Mouse (Mus musculus): ENCODE results near the gene Ccl1.

Ccl1 gene

DNA sequence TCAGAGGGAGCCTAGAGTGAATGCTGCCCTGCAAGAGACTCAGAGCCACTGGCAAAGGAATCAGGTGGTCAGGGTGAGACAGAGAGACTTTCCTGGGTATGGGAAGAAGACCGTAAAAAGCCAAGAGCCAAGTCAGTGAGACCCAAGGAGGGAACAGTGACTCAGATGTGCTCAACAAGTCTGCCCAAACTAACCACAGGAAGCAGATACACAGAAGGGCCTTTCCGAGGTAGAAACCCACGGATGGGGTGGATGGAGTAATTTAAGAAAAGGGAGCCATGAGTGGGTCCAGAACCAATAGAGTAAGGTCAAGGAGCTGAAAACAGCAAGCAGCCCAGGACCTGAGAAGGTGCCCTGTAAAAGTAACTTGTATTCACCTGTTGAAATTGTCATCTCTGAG lies 101.8 kb downstream of the Ccl1 start:
- DNase-seq, result no peak

DNA sequence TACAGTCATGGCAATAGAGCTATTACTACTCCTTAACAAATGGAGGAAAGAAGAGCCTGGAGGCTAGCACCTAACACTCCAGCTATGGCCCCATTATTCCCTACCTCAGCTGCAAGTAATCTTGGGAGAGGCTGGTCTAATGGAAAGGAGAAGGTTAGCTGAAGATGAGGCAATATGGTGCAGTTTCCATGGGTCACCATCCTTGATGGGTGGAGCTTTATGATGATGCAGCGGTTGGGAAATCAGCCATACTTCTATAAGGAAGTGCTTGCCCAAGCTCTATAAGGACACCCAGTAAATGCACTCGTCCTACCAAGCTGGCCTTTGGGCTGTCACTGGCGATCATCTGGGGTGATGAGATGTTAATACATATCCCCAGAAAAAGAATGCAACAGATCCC lies 107.7 kb downstream of the Ccl1 start:
- DNase-seq, result no peak

DNA sequence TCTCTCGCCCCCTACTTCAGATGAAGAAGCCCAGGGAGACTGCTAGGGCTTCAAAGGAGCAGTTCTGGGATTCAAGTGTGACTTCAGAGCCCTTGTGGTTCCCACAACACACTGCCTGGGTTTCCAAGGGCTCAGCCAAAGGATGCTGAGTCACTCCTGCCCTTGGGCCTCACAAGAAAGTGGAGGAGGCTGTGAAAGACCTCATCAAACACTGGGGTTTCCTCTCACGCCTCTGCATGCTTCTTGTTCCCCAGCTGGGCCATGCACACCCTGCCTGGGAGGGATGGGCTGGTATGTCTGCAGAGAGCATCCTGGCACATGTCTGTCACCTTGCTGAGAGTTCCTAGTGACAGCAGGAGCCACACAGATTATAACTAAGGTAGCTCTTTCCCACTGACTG lies 110.5 kb downstream of the Ccl1 start:
- DNase-seq, result no peak

DNA sequence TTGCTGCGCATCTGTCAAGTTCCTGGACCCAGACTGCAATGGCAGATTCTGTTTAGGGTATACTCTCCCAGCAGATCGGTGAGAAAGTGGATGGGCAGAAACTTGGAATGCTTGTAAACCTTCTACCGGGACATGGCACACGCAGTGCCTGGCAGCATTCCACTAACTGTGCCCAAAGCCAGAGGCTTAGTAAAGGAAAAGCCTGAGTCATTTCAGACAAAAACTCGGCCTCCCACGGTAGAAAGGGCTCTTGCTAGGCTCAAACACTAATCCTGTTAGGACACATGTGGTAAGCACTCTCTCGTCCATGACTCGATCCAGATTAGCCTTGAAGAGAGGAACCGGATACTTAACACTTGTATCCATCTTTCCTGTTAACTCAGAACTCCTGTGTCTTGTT lies 111.7 kb downstream of the Ccl1 start:
- no peak for DNase-seq

DNA sequence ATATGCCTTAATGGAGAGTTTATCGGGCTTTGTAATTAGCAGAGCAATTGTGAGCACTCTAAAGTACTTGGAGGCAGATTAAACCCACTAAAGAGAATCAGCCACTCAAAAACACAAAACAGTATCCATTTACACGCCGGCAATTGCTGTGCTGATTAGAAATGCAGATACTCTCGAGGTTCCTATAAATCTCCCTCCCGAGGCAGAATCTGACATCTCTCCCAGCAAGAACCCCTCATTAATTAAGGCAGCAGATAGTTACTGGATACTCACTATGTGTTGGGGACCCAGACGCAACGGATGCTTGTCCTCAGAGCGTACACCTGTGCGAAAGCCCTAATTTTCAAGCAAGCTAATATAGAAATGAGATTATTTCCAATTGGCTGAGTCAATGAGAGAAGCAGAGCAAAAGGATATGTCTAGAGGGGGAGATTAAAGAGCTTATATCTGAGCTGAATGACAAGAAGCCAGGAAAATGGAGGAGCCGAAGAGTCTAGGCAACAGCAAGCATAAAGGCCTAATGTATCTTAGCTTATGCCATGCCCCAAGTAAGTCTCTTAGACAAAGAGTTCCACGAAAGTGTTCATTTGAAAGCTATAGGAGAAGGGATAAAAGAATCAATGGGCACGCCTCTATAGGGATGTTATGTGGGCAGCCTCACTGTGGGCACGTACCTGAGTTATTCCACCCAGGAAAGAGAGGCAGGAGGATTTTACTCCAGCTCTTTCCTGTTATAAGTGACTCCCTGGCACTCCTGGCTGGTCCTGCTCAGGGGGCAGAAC lies 115.5 kb downstream of the Ccl1 start:
- DNase-seq, result no peak

DNA sequence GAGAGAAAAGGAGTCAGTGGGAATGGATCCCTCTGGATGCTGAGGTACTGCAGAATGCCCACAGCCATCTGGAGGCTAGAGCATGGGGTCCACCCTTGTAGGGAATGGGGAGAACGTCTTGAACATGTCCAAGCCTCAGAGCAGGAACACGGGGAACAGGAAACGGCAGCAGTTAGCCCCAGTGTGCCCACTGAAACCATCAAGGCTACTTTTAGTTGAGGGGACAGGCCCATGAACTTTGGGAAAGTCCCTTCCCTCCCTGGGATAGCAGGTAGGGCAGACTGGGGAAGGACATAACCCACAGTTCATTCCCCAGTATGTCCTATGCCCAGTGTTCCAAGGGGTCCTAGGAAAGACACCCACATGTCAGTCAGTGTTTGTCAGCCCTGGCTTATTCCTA lies 119.8 kb downstream of the Ccl1 start:
- no peak for DNase-seq

DNA sequence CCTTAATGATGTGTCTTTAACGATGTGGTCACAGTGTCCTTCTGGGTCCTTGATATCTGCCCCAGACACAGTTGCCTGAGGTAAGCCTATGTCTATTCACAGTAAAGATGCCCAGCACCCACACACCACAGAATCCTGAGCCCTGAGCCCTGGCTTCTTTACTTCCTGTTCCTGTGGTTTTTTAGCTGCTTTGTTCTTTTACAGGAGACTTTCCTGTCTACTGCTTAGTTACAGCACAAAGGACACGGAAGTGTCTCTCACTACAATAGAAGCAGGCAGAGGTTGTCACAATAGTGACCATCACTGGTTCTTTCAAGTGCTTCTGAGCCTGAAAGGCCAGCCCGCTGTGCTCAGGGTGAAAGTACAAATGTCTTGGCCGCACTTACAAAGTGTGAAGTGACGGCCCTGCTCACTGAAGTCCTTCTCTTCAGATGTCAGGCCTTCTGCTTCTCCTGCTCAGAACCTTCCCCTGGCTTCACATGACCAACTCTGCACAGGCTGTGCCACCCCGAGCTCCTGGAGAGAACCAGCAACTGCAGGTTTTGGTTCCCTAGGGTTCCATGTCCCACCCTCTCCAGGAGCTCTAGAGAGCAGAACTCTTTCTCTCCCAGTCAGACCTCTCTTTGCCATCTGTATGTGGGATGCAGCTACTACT lies 122.1 kb downstream of the Ccl1 start:
- no peak for DNase-seq

DNA sequence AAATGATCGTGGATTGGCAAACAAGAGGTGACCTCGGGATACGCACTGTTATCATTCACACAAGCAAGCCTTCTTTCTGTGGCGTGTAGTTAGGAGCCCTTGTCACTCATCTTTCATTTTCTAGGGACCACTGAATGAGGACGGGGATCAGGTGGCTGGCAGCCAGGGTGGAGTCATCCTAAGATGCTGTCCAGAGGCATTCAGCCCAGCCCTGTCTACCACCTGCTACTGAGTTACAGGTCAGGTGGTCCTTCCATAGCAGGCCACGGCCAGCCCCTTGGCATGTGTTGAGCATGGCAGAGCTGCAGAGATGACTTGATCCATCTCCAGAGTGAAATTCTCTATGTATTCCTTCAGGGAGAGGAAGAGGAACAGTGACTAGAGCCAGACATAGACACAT lies 123.1 kb downstream of the Ccl1 start:
- DNase-seq, result no peak

DNA sequence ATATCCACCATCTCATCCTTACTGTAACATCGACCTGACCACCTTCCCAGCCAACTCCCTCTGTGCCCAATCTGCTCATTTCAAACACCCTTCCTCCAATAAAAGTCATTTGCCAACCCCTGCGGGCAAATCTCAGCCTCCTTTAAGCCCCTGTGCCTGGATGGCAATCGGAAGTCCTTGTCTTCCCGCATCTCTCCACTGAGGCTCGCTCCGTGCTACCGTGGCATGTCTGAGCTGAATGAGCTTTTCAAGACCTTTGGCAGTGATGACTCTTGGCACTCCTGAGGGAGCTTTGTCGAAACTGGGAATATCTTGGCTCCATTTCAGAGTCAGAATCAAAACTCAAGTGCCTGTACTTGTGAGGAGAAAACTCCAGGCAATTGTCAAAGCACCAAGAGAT lies 124.2 kb downstream of the Ccl1 start:
- DNase-seq, result no peak

DNA sequence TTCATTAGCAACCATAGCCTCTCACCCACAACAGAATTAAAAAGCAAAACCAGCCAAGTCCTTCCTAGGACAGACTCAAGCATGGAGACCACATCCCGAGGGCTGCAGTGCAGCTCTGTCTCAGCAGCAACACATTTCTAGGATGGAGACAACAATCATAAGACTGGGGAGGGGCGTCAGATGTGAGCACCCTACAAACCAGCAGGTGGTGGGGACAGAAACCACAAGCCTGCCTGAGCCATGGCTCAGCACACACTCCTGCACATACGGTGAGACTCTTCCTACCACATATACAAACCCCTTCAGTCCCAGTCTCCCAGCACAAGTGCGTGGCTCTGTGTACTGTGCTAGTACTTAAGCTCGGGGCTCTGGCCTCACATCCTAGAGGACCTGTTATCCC lies 127.3 kb downstream of the Ccl1 start:
- DNase-seq, result no peak

DNA sequence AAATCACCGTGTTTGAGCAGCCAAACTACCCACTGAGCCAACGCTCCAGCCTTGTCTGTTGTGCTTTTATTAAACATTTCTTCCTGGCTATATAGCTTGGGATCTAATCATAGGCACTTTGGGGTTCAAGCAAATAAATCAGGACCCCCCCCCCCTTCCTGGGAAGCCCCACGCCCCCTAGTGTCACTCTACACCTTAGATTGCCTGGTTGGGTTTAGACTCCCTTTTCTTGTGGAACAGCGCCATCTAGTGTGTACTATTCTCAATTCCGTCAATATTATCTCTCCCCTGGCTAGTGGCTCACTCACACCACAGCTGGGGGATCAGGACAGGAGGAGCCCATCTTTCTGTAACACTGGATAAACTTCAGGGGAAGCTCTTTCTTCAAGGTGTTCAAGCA lies 127.8 kb downstream of the Ccl1 start:
- no peak for DNase-seq

DNA sequence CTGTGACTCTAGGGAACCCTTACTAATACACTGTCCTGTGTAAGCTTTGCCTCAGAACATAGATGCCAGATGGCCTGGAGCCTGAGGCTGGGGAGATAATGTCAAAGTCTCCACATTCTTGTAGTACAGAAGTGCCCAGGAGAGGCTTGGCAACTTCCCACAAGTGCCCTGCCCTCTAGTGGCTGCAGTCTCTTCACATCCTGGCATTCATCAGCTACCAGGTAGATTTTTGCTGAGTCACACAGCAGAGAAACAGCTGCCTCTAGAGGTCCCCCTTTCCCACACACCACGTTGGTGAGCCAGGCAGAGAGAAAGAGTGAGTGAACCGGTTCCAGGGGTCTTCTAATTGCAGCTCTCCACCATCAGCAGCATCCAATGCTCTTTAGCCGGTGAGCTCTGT lies 130.7 kb downstream of the Ccl1 start:
- peak; percentile 60 for DNase-seq

DNA sequence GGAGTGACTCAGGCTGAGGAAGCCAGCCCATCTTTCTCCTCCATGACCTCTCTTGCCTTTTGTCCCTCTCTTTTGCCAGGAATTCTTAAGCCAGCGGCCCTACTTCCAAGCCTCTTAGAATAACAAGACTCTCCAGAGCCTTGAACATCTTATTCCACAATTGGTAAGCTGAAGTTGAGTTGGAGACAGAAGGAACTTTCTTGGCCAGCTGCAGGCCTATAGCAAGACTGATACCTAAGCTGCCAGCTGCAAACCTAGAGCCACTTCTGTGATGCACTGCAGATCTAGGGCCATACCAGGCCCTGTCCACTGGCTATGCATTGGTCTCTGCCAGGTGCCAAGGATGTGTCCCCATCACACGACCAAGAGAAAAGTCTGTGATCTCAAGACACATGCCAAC lies 132.0 kb downstream of the Ccl1 start:
- no peak for DNase-seq

DNA sequence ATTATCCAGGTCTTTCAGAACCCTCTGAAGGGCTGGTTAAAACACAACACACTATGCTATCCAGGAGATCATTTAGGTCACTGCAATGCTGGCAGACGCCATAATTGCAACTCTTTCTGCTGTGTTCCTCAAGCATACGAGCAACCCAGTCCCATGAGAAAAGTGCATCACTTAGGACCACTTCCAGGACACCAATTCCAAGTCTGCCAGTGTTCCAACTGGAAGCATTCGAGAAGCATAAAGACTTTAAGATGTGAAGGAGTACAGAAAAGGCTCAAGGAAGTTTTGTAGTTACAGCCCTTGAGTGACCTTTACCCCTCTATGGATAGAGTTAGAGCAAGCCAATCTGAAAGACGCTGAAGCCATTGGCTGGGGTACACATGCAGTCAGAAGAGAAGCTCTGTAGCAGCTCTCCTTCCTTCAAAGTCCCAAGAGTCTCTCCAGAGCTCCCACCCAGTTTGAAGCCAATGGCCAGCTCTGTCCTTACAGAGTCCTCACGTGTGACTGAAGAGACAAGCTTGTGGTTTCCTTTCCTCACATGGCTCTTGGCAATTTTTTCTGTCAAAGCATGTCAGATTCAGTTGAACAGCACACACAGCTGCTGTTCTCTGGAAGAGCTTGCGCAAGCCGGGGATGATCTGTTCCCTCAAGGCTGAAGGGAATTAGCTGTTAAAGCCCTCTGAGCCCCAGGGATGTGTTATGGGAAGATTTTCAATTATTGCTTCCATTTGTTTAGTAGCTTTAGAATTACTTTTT lies 134.0 kb downstream of the Ccl1 start:
- no peak for DNase-seq

DNA sequence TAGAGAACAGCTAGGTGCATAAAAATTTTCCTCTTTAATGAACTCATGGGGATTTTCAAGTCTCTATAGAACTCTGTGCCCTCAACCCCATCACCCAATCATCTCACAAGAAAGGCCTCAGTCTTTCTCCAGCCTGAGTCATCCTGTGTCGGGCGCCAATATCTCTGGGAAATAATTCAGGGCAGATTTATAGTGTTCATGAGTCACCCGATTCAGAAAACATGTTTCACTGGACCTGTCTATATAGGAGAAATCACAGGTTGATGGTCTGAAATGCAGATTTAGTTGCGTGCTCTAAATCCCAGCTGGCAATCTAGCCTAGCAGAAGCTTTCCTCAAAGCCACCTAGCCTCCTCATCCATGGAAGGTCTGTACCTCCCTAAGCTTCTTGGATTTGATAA lies 136.0 kb downstream of the Ccl1 start:
- DNase-seq, result no peak

DNA sequence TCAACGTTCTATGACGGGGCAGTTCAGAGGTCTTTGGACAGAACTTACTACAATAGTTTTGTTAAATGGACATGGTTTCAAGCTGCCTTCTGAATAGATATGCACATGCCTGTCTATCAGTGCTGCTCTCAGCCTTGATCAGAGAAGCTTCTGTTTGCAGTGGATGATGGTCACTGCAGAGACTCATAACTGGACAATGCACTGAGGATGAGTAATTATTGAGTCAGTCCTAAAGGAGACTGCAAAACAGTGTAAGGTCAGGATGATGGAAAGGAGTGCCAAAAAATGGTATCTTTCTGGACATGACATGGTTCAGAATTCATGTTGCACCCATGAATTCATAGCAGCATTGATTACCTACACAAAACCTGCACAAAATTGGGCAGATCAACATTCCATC lies 137.2 kb downstream of the Ccl1 start:
- no peak for DNase-seq

DNA sequence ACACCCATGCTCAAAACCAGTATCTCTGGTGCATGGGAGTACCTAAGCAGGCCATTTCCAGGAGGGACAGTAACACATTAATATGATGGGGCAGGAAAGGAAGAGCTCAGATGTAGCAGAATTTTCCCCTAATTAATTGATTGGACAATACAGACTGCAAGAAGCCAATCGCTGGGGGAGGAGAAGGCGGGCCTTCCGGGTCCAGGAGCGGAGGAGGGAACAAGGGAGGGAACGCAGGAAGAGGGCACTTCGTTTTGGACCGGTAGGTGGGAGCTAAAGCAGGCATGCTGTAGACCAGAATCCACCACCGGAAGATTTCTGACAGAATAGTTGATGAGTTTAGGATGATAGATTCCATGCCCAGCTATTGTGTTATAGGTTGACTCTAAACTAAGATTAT lies 142.2 kb downstream of the Ccl1 start:
- DNase-seq, result no peak

DNA sequence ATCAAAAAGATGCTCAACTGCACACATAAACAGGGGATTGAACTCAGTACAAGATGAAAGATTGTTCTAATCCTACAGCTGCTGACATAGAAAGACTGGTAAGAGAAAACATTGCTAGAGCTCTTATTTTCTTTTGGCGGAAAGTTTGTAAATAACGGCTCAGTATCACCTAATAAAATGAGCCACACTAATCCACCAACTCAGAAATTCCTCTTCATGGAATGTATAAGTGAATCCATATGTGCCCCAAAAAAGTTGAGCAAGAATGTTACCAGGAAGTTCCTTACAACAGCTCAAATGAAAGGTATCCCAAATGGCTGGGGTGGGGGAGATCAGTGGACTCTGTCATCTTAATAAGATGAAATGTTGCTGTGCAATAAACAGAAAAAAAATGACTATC lies 146.4 kb downstream of the Ccl1 start:
- no peak for DNase-seq

DNA sequence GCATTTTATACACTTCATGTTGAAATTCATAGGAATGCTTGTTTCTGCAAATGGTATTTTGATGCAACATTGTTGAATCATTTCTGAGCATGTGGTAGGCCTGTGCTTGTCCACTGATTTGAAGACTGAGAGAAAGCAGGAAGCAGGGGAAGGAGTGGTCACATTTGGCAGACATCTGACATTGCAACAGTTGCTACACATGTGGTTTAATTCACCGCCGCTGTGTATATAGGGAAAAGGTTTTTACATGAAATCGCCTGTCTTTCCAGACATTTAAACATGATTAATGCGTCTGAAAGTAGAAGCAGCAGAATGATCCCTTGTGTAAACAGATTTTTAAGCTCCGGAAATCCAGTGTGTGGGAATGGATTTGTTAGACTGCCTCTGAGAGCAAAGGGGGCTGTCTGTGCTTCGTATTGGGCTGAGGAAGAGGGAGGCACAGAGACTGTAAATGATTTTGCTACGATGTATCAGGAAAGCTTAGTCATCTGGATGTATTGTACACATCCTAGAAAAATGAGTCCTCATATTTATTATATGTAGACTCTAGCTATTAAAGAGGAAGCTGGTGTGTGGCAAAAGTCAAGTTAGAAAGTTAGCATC lies 165.9 kb downstream of the Ccl1 start:
- no peak for DNase-seq

DNA sequence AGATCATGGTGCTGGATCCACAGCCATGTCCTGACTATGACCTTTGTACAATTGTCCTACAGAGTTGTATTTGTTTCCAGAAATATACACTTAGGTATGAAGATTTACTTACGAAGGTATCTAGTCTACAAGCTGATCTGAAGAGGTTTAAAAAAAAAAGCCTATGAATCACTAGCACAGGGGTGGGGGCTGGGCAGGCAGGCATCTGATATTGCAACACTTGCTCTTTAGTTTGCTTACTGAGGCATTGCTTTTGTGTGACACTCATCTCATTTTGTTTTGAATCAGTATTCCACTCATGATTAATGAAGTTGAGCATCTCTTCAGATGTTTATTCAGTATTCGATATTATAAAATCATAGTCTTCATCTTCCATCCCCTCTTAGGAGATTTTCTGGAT lies 169.3 kb downstream of the Ccl1 start:
- DNase-seq, result no peak

DNA sequence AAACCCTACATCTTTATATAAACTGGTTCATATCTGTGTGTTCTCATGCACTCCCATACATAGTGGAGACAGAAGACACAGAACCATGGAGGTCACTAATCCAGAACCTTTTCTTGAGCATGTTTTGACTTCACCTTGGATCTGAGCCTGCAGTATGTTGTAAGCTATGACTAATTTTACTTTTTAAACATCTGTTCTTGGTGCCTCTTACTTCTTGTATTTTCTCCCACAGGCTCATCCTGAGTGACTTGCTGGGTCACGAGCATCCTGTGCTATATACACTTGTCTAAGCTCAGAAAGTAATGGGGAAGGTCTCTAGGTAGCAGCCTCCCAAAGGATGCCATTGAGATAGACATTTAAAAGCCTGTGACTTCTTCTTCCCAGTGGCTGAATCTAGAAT lies 172.5 kb downstream of the Ccl1 start:
- DNase-seq, result no peak

All from layer of hippocampus, adult 9-11 months (tissue).